In the genomic region with DNA sequence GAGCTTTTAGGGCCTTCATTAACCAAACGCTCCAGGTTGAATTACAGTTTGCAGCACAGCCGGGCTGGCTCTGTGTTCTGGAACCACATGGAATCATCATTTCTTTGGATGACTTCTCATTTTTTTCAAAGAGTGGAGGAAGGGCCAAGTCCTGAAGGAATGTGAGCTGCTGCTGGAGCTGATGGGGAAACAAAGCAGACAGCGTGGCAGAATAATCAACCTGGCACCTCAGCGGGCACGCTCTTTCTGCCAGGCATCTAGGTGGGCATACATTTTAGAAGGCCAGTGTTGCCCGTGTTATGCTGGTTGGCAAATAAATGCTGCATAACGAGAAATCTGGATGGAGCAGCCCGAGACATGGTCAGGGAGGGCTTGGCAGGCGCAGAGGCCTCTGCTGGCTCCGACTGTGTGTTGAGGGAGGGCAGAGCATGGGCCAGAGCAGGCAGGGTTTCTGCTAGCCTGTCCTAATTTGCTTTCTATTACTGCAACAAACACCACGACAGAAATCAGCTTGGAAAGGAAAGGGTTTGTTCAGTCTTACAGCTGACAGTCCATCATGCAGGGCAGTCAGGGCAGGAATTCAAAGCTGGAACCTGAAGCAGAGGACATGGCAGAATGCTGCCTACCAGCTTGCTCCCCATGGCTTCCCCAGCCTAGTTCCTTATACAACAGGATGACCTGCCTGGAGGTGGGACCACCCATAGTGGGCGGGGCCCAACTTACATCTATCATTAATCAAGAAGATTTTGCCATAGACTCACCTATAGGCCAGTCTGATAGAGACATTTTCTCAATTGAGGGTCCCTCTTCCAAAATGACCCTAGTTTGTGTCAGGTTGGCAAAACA, we compare ENCODE assay signal across 10 mouse cellular contexts. TPM values are rescaled to one million over a fixed set of nuclear protein-coding genes. Genes with fewer than 3 reads are reported as not detected.
DNase-seq lines count a peak whose midpoint lies in the region; ATAC-seq and TF ChIP-seq lines count a peak whose summit lies in the region.
"Had no signal": no experiment of that assay in that cellular context is flagged by ENCODE, and none has a peak within 500 bp of the region (broad histone marks: within the 10 kb centered on the region; RNA-seq: fewer than 3 reads in every experiment).

No protein-coding gene starts in this region.

- H3K36me3 ChIP-seq in heart, adult 2 months (ENCODE audit: control insufficient read depth, insufficient read depth, low read length): no peaks in the 10 kb centered on the region
- H3K36me3 ChIP-seq in heart, embryonic 11.5 days (ENCODE audit: control insufficient read depth, insufficient read depth, low read length): no peaks in the 10 kb centered on the region
- no peaks in the 10 kb centered on the region for H3K36me3 ChIP-seq in stomach, embryonic 16.5 days (ENCODE audit: control insufficient read depth, insufficient read depth, low read length)

- peaks cover 1% of the 10 kb centered on the region; the same call in 1 of the 2 replicates for H3K4me1 ChIP-seq in heart, adult 2 months (ENCODE audit: control insufficient read depth, insufficient read depth, low read length)
- H3K4me1 ChIP-seq in heart, embryonic 11.5 days (ENCODE audit: control insufficient read depth, insufficient read depth, low read length): no peaks in the 10 kb centered on the region
- H3K4me1 ChIP-seq in stomach, embryonic 16.5 days (ENCODE audit: control insufficient read depth, insufficient read depth, low read length): peaks cover 9% of the 10 kb centered on the region; the same call in 1 of the 2 replicates

- no peak for ATAC-seq in heart, embryonic 11.5 days (replicated peaks; ENCODE audit: insufficient number of reproducible peaks, low FRiP score, low TSS enrichment)
- no peak for ATAC-seq in stomach, embryonic 16.5 days (ENCODE audit: insufficient read depth, low FRiP score)
- no peak for ATAC-seq in megakaryocyte-erythroid progenitor cell, adult 5-6 weeks (replicated peaks; ENCODE audit: low FRiP score, low TSS enrichment, poor library complexity, severe bottlenecking)

- no peaks in the 10 kb centered on the region for H3K79me2 ChIP-seq in heart, adult 2 months (replicated peaks; ENCODE audit: control insufficient read depth, insufficient read depth, low read length)

- TF ChIP-seq POLR2A in heart, adult 2 months (IDR thresholded peaks at IDR 0.05; ENCODE audit: insufficient read depth, low read depth, low read length): no peak

- DNase-seq in heart, adult 2 months: peak; percentile 54 to 72
- peak; percentile 35 for DNase-seq in ovary, postnatal 36 days (ENCODE audit: low spot score)
- no peak for DNase-seq in ovary, postnatal 14 days (ENCODE audit: low spot score)
- DNase-seq in gastrocnemius, postnatal 36 days: peak; percentile 54 to 63
- no peak for DNase-seq in thymus, postnatal 0 days (ENCODE audit: low spot score)
- DNase-seq: adrenal gland, adult 8-10 months had no signal

- 73% methylated on average over 12 of the region's 12 CpGs for WGBS in heart, adult 2 months
- WGBS in heart, embryonic 11.5 days (ENCODE audit: insufficient replicate concordance): 81% methylated on average over 12 of the region's 12 CpGs
- WGBS in stomach, embryonic 16.5 days: 69% methylated on average over 12 of the region's 12 CpGs

- no peaks in the 10 kb centered on the region for H3K27me3 ChIP-seq in heart, adult 2 months (ENCODE audit: control insufficient read depth, insufficient read depth, low read length)
- no peaks in the 10 kb centered on the region for H3K27me3 ChIP-seq in heart, embryonic 11.5 days (ENCODE audit: control insufficient read depth, insufficient read depth, low read length)
- no peaks in the 10 kb centered on the region for H3K27me3 ChIP-seq in stomach, embryonic 16.5 days (ENCODE audit: control insufficient read depth, insufficient read depth, low read length)

- H3K4me2 ChIP-seq in heart, embryonic 11.5 days: no peak overlapping the region
- no peak overlapping the region for H3K4me2 ChIP-seq in stomach, embryonic 16.5 days (ENCODE audit: low read depth, low read length)

- H3K27ac ChIP-seq in heart, adult 2 months: peak overlapping the region; percentile 26; the same call in 1 of the 2 replicates
- H3K27ac ChIP-seq in heart, embryonic 11.5 days (ENCODE audit: low read depth, low read length): no peak overlapping the region
- H3K27ac ChIP-seq in stomach, embryonic 16.5 days (ENCODE audit: low read length): peak overlapping the region; percentile 38; the same call in 1 of the 2 replicates

- no peak overlapping the region for H3K4me3 ChIP-seq in heart, adult 2 months
- no peak overlapping the region for H3K4me3 ChIP-seq in heart, embryonic 11.5 days (ENCODE audit: low read depth, low read length)
- no peak overlapping the region for H3K4me3 ChIP-seq in stomach, embryonic 16.5 days (replicated peaks; ENCODE audit: low read length)

- intact Hi-C loops in heart, adult 2 months (cut with DNase I): no loop called here
- intact Hi-C loops in gastrocnemius, postnatal 36 days (cut with DNase I): no loop called here

- TF ChIP-seq CTCF in heart, adult 2 months (IDR thresholded peaks at IDR 0.05): no peak

- H3K9me3 ChIP-seq in heart, embryonic 11.5 days (replicated peaks; ENCODE audit: control insufficient read depth, low read length): no peaks in the 10 kb centered on the region
- no peaks in the 10 kb centered on the region for H3K9me3 ChIP-seq in stomach, embryonic 16.5 days (replicated peaks; ENCODE audit: control insufficient read depth, low read length)

- no peak overlapping the region for H3K9ac ChIP-seq in heart, adult 2 months (ENCODE audit: low read depth, low read length)
- no peak overlapping the region for H3K9ac ChIP-seq in heart, embryonic 11.5 days (ENCODE audit: low read depth, low read length)
- H3K9ac ChIP-seq in stomach, embryonic 16.5 days (ENCODE audit: low read length): no peak overlapping the region

- TF ChIP-seq EP300 in heart, adult 2 months (IDR thresholded peaks at IDR 0.05; ENCODE audit: insufficient read depth, low read depth, low read length): no peak

RNA-seq across cellular contexts. Expression of gene Pomgnt2, which starts 22.5 kb away (rescaled TPM):
- total RNA-seq in heart, adult 2 months (2021): 10 to 100 TPM; 14.0 to 15.3 TPM
- polyA plus RNA-seq in heart, adult 2 months (2012; rRNA removed): 21.0 and 21.4 TPM in 2 replicates
- 8.8 and 10.6 TPM in 2 replicates for polyA plus RNA-seq in heart, embryonic 11.5 days (2014; fragmentation: Nextera tagmentation; extraction: Ambion mirVana)
- total RNA-seq in gastrocnemius, postnatal 36 days (2021): 10 to 100 TPM; 10.4 to 11.8 TPM
- 15.6 and 16.2 TPM in 2 replicates for polyA plus RNA-seq in stomach, embryonic 16.5 days (2015; fragmentation: Nextera tagmentation; extraction: Ambion mirVana)
- total RNA-seq in megakaryocyte-erythroid progenitor cell, adult 5-6 weeks (2014; fragmentation: Nextera tagmentation): 2.2 and 2.6 TPM in 2 replicates
- 3.8 and 4.3 TPM in 2 replicates for total RNA-seq in megakaryocyte-erythroid progenitor cell, adult 5-6 weeks (2017)
- 5.8 and 6.2 TPM in 2 replicates for polyA plus RNA-seq in thymus, postnatal 0 days (2015; fragmentation: Nextera tagmentation; extraction: Ambion mirVana)

RNA-seq across cellular contexts. Expression of gene Fam198a, which starts 23.6 kb away (rescaled TPM):
- total RNA-seq in heart, adult 2 months (2021): under 1 TPM; 0.42 to 0.96 TPM
- polyA plus RNA-seq in heart, adult 2 months (2012; rRNA removed): 1.5 and 2.2 TPM in 2 replicates
- polyA plus RNA-seq in heart, embryonic 11.5 days (2014; fragmentation: Nextera tagmentation; extraction: Ambion mirVana): 0.35 and 0.44 TPM in 2 replicates
- total RNA-seq in gastrocnemius, postnatal 36 days (2021): 1 to 10 TPM; 1.3 to 1.4 TPM
- polyA plus RNA-seq in stomach, embryonic 16.5 days (2015; fragmentation: Nextera tagmentation; extraction: Ambion mirVana): 5.8 and 6.7 TPM in 2 replicates
- total RNA-seq in megakaryocyte-erythroid progenitor cell, adult 5-6 weeks (2014; fragmentation: Nextera tagmentation): not detected in 2 replicates
- total RNA-seq in megakaryocyte-erythroid progenitor cell, adult 5-6 weeks (2017): 1.3 TPM in 1 of 2 replicates, not detected in the other
- 0.31 and 0.57 TPM in 2 replicates for polyA plus RNA-seq in thymus, postnatal 0 days (2015; fragmentation: Nextera tagmentation; extraction: Ambion mirVana)

RNA-seq across cellular contexts. Expression of gene Cyp8b1, which starts 58.3 kb away (rescaled TPM):
- not detected for total RNA-seq in heart, adult 2 months (2021)
- polyA plus RNA-seq in heart, adult 2 months (2012; rRNA removed): 0.06 and 0.15 TPM in 2 replicates
- polyA plus RNA-seq in heart, embryonic 11.5 days (2014; fragmentation: Nextera tagmentation; extraction: Ambion mirVana): not detected in 2 replicates
- total RNA-seq in gastrocnemius, postnatal 36 days (2021): not detected
- 0.35 and 0.37 TPM in 2 replicates for polyA plus RNA-seq in stomach, embryonic 16.5 days (2015; fragmentation: Nextera tagmentation; extraction: Ambion mirVana)
- total RNA-seq in megakaryocyte-erythroid progenitor cell, adult 5-6 weeks (2014; fragmentation: Nextera tagmentation): not detected in 2 replicates
- total RNA-seq in megakaryocyte-erythroid progenitor cell, adult 5-6 weeks (2017): not detected in 2 replicates
- polyA plus RNA-seq in thymus, postnatal 0 days (2015; fragmentation: Nextera tagmentation; extraction: Ambion mirVana): 0.31 and 0.40 TPM in 2 replicates
- polyA plus RNA-seq: limb, embryonic 11.5 days had no signal

Comparison
In these comparisons a context has a peak if more than half of its experiments do, and no peak if none do; other contexts are left out.
1. DNase-seq: peak in heart, adult 2 months (2 of 2), ovary, postnatal 36 days (single experiment) and gastrocnemius, postnatal 36 days (2 of 2); none in ovary, postnatal 14 days (single experiment) and thymus, postnatal 0 days (single experiment).